Mouse (Mus musculus) stomach, postnatal 0 days (tissue): Measurements from ENCODE around the gene Lenep.

Experiments
- CTCF ChIP-seq: IDR thresholded peaks from 2 replicates; pipeline ENCODE4 v1.5.1; 2016; ENCODE audit warnings: antibody characterized with exemption, low read depth, mild to moderate bottlenecking, moderate library complexity
- EP300 ChIP-seq: optimal IDR thresholded peaks from 2 replicates; pipeline ENCODE3; 2016; ENCODE audit warnings: antibody characterized with exemption

- TF ChIP-seq CTCF (peak; percentile 1; the same call in 1 of the 2 replicates), EP300 (no peak)
Observed at GRCm38 (mm10) chr3:89393605-89394004, 9.0 kb downstream of the Lenep start.
